Mouse (Mus musculus): ENCODE data around the gene Wdr70. TPM values are rescaled to one million over a fixed set of nuclear protein-coding genes. Genes with fewer than 3 reads are reported as not detected.

Wdr70 gene
- polyA plus RNA-seq, 1 experiment from 2014 or later: 43.0 TPM

- no peak overlapping the region for H3K9ac ChIP-seq (ENCODE audit: low read length)
- ATAC-seq (ENCODE audit: insufficient read depth, low FRiP score): no peak
- H3K4me1 ChIP-seq (ENCODE audit: control insufficient read depth, insufficient read depth, low read length): peaks cover 4% of the 10 kb centered on the region; the same call in 1 of the 2 replicates
- H3K9me3 ChIP-seq (replicated peaks; ENCODE audit: control insufficient read depth, low read length): no peaks in the 10 kb centered on the region
- no peak overlapping the region for H3K4me3 ChIP-seq (replicated peaks; ENCODE audit: low read length)
- H3K27me3 ChIP-seq (ENCODE audit: control insufficient read depth, insufficient read depth, low read length): no peaks in the 10 kb centered on the region
- H3K27ac ChIP-seq (ENCODE audit: low read length): no peak overlapping the region
- WGBS: 73% methylated on average over 9 of the region's 9 CpGs
- H3K4me2 ChIP-seq (ENCODE audit: low read depth, low read length): no peak overlapping the region
- no peaks in the 10 kb centered on the region for H3K36me3 ChIP-seq (ENCODE audit: control insufficient read depth, insufficient read depth, low read length)
Observed at GRCm38 (mm10) chr15:7976775-7977174, 122.2 kb downstream of the Wdr70 start.

- Histone ChIP-seq H3K9ac (ENCODE audit: low read length) (no peak overlapping the region), H3K9me3 (replicated peaks; ENCODE audit: control insufficient read depth, low read length) (no peaks in the 10 kb centered on the region), H3K4me1 (ENCODE audit: control insufficient read depth, insufficient read depth, low read length) (no peaks in the 10 kb centered on the region), H3K36me3 (ENCODE audit: control insufficient read depth, insufficient read depth, low read length) (no peaks in the 10 kb centered on the region), H3K4me3 (replicated peaks; ENCODE audit: low read length) (no peak overlapping the region), H3K4me2 (ENCODE audit: low read depth, low read length) (no peak overlapping the region), H3K27ac (ENCODE audit: low read length) (no peak overlapping the region), H3K27me3 (ENCODE audit: control insufficient read depth, insufficient read depth, low read length) (no peaks in the 10 kb centered on the region)
- ATAC-seq (ENCODE audit: insufficient read depth, low FRiP score): no peak
- WGBS: 76% methylated on average over 8 of the region's 8 CpGs
Observed at GRCm38 (mm10) chr15:7974368-7974767, 124.6 kb downstream of the Wdr70 start.

- Histone ChIP-seq H3K27me3 (ENCODE audit: control insufficient read depth, insufficient read depth, low read length) (no peaks in the 10 kb centered on the region), H3K4me1 (ENCODE audit: control insufficient read depth, insufficient read depth, low read length) (no peaks in the 10 kb centered on the region), H3K9me3 (replicated peaks; ENCODE audit: control insufficient read depth, low read length) (no peaks in the 10 kb centered on the region), H3K36me3 (ENCODE audit: control insufficient read depth, insufficient read depth, low read length) (no peaks in the 10 kb centered on the region), H3K9ac (ENCODE audit: low read length) (no peak overlapping the region), H3K4me3 (replicated peaks; ENCODE audit: low read length) (no peak overlapping the region), H3K4me2 (ENCODE audit: low read depth, low read length) (no peak overlapping the region), H3K27ac (ENCODE audit: low read length) (no peak overlapping the region)
- no peak for ATAC-seq (ENCODE audit: insufficient read depth, low FRiP score)
- WGBS: 77% methylated on average over 5 of the region's 5 CpGs
Observed at GRCm38 (mm10) chr15:7972528-7972927, 126.5 kb downstream of the Wdr70 start.

GRCm38 (mm10) chr15:7962786-7963185, 136.2 kb downstream of the Wdr70 start:
- Histone ChIP-seq H3K9me3 (replicated peaks; ENCODE audit: control insufficient read depth, low read length) (no peaks in the 10 kb centered on the region), H3K9ac (ENCODE audit: low read length) (no peak overlapping the region), H3K4me1 (ENCODE audit: control insufficient read depth, insufficient read depth, low read length) (no peaks in the 10 kb centered on the region), H3K4me2 (ENCODE audit: low read depth, low read length) (no peak overlapping the region), H3K27ac (ENCODE audit: low read length) (no peak overlapping the region), H3K36me3 (ENCODE audit: control insufficient read depth, insufficient read depth, low read length) (peaks cover 3% of the 10 kb centered on the region; the same call in 1 of the 2 replicates), H3K27me3 (ENCODE audit: control insufficient read depth, insufficient read depth, low read length) (no peaks in the 10 kb centered on the region), H3K4me3 (replicated peaks; ENCODE audit: low read length) (no peak overlapping the region)
- no peak for ATAC-seq (ENCODE audit: insufficient read depth, low FRiP score)
- WGBS: 79% methylated on average over 6 of the region's 6 CpGs

- no peaks in the 10 kb centered on the region for H3K9me3 ChIP-seq (replicated peaks; ENCODE audit: control insufficient read depth, low read length)
- H3K27ac ChIP-seq (ENCODE audit: low read length): no peak overlapping the region
- no peak for ATAC-seq (ENCODE audit: insufficient read depth, low FRiP score)
- 31% methylated on average over 2 of the region's 2 CpGs for WGBS
- H3K36me3 ChIP-seq (ENCODE audit: control insufficient read depth, insufficient read depth, low read length): peaks cover 3% of the 10 kb centered on the region; the same call in 1 of the 2 replicates
- H3K4me1 ChIP-seq (ENCODE audit: control insufficient read depth, insufficient read depth, low read length): no peaks in the 10 kb centered on the region
- no peaks in the 10 kb centered on the region for H3K27me3 ChIP-seq (ENCODE audit: control insufficient read depth, insufficient read depth, low read length)
- no peak overlapping the region for H3K4me3 ChIP-seq (replicated peaks; ENCODE audit: low read length)
- H3K4me2 ChIP-seq (ENCODE audit: low read depth, low read length): no peak overlapping the region
- H3K9ac ChIP-seq (ENCODE audit: low read length): no peak overlapping the region
Observed at GRCm38 (mm10) chr15:7961489-7961888, 137.5 kb downstream of the Wdr70 start.

GRCm38 (mm10) chr15:7956899-7957298, 142.1 kb downstream of the Wdr70 start:
- no peak for ATAC-seq (ENCODE audit: insufficient read depth, low FRiP score)
- Histone ChIP-seq H3K4me3 (replicated peaks; ENCODE audit: low read length) (no peak overlapping the region), H3K27ac (ENCODE audit: low read length) (no peak overlapping the region), H3K4me1 (ENCODE audit: control insufficient read depth, insufficient read depth, low read length) (no peaks in the 10 kb centered on the region), H3K9ac (ENCODE audit: low read length) (no peak overlapping the region), H3K36me3 (ENCODE audit: control insufficient read depth, insufficient read depth, low read length) (peaks cover 3% of the 10 kb centered on the region; the same call in 1 of the 2 replicates), H3K4me2 (ENCODE audit: low read depth, low read length) (no peak overlapping the region), H3K27me3 (ENCODE audit: control insufficient read depth, insufficient read depth, low read length) (no peaks in the 10 kb centered on the region), H3K9me3 (replicated peaks; ENCODE audit: control insufficient read depth, low read length) (no peaks in the 10 kb centered on the region)
- 53% methylated on average over 1 of the region's 1 CpGs for WGBS

- WGBS: 87% methylated on average over 7 of the region's 7 CpGs
- H3K9me3 ChIP-seq (replicated peaks; ENCODE audit: control insufficient read depth, low read length): no peaks in the 10 kb centered on the region
- no peak for ATAC-seq (ENCODE audit: insufficient read depth, low FRiP score)
- H3K4me1 ChIP-seq (ENCODE audit: control insufficient read depth, insufficient read depth, low read length): no peaks in the 10 kb centered on the region
- no peak overlapping the region for H3K27ac ChIP-seq (ENCODE audit: low read length)
- H3K4me3 ChIP-seq (replicated peaks; ENCODE audit: low read length): no peak overlapping the region
- no peak overlapping the region for H3K9ac ChIP-seq (ENCODE audit: low read length)
- no peak overlapping the region for H3K4me2 ChIP-seq (ENCODE audit: low read depth, low read length)
- no peaks in the 10 kb centered on the region for H3K27me3 ChIP-seq (ENCODE audit: control insufficient read depth, insufficient read depth, low read length)
- no peaks in the 10 kb centered on the region for H3K36me3 ChIP-seq (ENCODE audit: control insufficient read depth, insufficient read depth, low read length)
Observed at GRCm38 (mm10) chr15:7950561-7950960, 148.4 kb downstream of the Wdr70 start.

- WGBS: 53% methylated on average over 3 of the region's 3 CpGs
- H3K27me3 ChIP-seq (ENCODE audit: control insufficient read depth, insufficient read depth, low read length): no peaks in the 10 kb centered on the region
- no peak overlapping the region for H3K27ac ChIP-seq (ENCODE audit: low read length)
- H3K9me3 ChIP-seq (replicated peaks; ENCODE audit: control insufficient read depth, low read length): no peaks in the 10 kb centered on the region
- no peak overlapping the region for H3K4me2 ChIP-seq (ENCODE audit: low read depth, low read length)
- no peaks in the 10 kb centered on the region for H3K4me1 ChIP-seq (ENCODE audit: control insufficient read depth, insufficient read depth, low read length)
- ATAC-seq (ENCODE audit: insufficient read depth, low FRiP score): no peak
- no peak overlapping the region for H3K4me3 ChIP-seq (replicated peaks; ENCODE audit: low read length)
- H3K36me3 ChIP-seq (ENCODE audit: control insufficient read depth, insufficient read depth, low read length): no peaks in the 10 kb centered on the region
- no peak overlapping the region for H3K9ac ChIP-seq (ENCODE audit: low read length)
Observed at GRCm38 (mm10) chr15:7941690-7942089, 157.3 kb downstream of the Wdr70 start.

GRCm38 (mm10) chr15:7935571-7936165, 163.3 kb downstream of the Wdr70 start:
- H3K36me3 ChIP-seq (ENCODE audit: control insufficient read depth, insufficient read depth, low read length): no peaks in the 10 kb centered on the region
- H3K4me1 ChIP-seq (ENCODE audit: control insufficient read depth, insufficient read depth, low read length): peaks cover 6% of the 10 kb centered on the region; the same call in 1 of the 2 replicates
- H3K27me3 ChIP-seq (ENCODE audit: control insufficient read depth, insufficient read depth, low read length): no peaks in the 10 kb centered on the region
- no peak overlapping the region for H3K27ac ChIP-seq (ENCODE audit: low read length)
- H3K9me3 ChIP-seq (replicated peaks; ENCODE audit: control insufficient read depth, low read length): no peaks in the 10 kb centered on the region
- no peak overlapping the region for H3K4me3 ChIP-seq (replicated peaks; ENCODE audit: low read length)
- ATAC-seq (ENCODE audit: insufficient read depth, low FRiP score): no peak
- 71% methylated on average over 7 of the region's 7 CpGs for WGBS
- no peak overlapping the region for H3K4me2 ChIP-seq (ENCODE audit: low read depth, low read length)
- no peak overlapping the region for H3K9ac ChIP-seq (ENCODE audit: low read length)
